Mouse (Mus musculus) erythroblast, embryonic 14.5 days (primary cell): ENCODE measurements at regions not wholly inside any gene's neighbourhood (a gene's known extent, or its start where the extent isn't known, plus 50 kb on each side); places are given as distances from the start of the nearest gene placed in this dataset.

Source experiments
- H3K27me3 ChIP-seq: 2 replicates; pipeline ENCODE4 v1.6.1; 2012; ENCODE audit warnings: inconsistent platforms; ENCODE audit not compliant: control insufficient read depth
- H3K36me3 ChIP-seq: 2 replicates; pipeline ENCODE4 v1.6.1; 2012; ENCODE audit warnings: mild to moderate bottlenecking, inconsistent platforms; ENCODE audit not compliant: control insufficient read depth
- H3K4me1 ChIP-seq: 2 replicates; pipeline ENCODE4 v1.6.1; 2012; ENCODE audit warnings: inconsistent platforms; ENCODE audit not compliant: control insufficient read depth
- H3K4me3 ChIP-seq: replicated peaks from 2 replicates; pipeline ENCODE3; 2012; ENCODE audit warnings: moderate library complexity, mild to moderate bottlenecking, inconsistent platforms
- H3K9me3 ChIP-seq: 2 replicates; pipeline ENCODE4 v1.6.1; 2012; ENCODE audit warnings: low read length, inconsistent platforms, mixed read lengths; ENCODE audit not compliant: control insufficient read depth
- GATA1 ChIP-seq: IDR thresholded peaks from 2 replicates; pipeline ENCODE4 v1.6.1; 2012; ENCODE audit warnings: low read length, inconsistent platforms, mixed read lengths
- TAL1 ChIP-seq: IDR thresholded peaks from 3 replicates; pipeline ENCODE4 v1.6.1; 2012; ENCODE audit warnings: low read length, inconsistent platforms, mixed read lengths

- no peaks in the 10 kb centered on the region for H3K4me1 ChIP-seq
- H3K4me3 ChIP-seq: no peak overlapping the region
- no peaks in the 10 kb centered on the region for H3K27me3 ChIP-seq
- no peak for TF ChIP-seq TAL1
- TF ChIP-seq GATA1: no peak
- H3K9me3 ChIP-seq: peaks cover 5% of the 10 kb centered on the region
- no peaks in the 10 kb centered on the region for H3K36me3 ChIP-seq
Observed at GRCm38 (mm10) chr17:75641010-75641498, 89.3 kb upstream of the Fam98a start.

GRCm38 (mm10) chr17:75640575-75640974 lies 88.8 kb upstream of the Fam98a start:
- H3K9me3 ChIP-seq: peaks cover 5% of the 10 kb centered on the region
- TF ChIP-seq GATA1 (no peak), TAL1 (no peak)
- no peaks in the 10 kb centered on the region for H3K27me3 ChIP-seq
- no peaks in the 10 kb centered on the region for H3K4me1 ChIP-seq
- H3K4me3 ChIP-seq: no peak overlapping the region
- H3K36me3 ChIP-seq: no peaks in the 10 kb centered on the region

DNA sequence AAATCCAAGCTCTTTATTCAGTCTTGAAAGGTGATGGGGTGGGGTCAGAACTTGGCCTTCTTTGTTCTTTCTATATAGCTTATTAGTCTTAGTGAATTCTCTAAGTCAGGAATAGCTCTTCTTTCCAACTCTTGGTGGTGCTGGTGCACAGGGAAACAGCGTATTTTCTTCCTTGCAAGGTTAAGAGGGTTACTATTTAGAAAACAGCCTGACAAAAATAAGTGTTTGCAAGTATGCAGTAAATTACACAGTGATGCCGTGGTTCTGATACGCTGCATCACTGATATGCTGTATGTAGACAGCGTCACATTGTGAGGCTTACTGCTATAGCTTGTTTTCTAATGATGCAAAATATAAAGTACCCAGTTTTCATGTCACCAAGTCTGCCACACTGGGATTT lies 78.1 kb upstream of the Fam98a start:
- no peaks in the 10 kb centered on the region for H3K36me3 ChIP-seq
- H3K4me1 ChIP-seq: no peaks in the 10 kb centered on the region
- no peaks in the 10 kb centered on the region for H3K27me3 ChIP-seq
- peaks cover 2% of the 10 kb centered on the region; the same call in 1 of the 2 replicates for H3K9me3 ChIP-seq
- H3K4me3 ChIP-seq: no peak overlapping the region
- TF ChIP-seq GATA1 (no peak), TAL1 (no peak)

DNA sequence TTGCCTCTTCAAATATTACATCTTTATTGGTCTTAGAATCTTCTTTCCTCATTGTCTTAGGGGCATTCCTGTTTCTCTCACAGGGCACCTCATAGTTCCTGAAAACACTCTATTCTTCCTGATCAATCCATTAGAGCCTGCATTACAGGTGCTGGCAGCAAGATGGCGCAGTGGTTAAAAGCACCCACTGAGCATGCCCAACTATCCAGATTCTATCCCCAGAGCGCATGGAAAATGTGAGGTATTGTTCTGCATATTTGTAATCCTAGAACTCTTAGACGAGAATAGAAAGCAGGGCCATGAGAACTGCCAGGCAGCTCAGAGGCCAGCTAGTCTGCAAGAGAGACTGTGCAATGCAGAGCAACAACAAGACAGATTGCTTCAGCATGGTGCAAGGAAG lies 67.7 kb upstream of the Fam98a start:
- Histone ChIP-seq H3K4me3 (no peak overlapping the region), H3K9me3 (no peaks in the 10 kb centered on the region), H3K4me1 (no peaks in the 10 kb centered on the region), H3K27me3 (no peaks in the 10 kb centered on the region), H3K36me3 (no peaks in the 10 kb centered on the region)
- TF ChIP-seq GATA1 (no peak), TAL1 (no peak)

- TF ChIP-seq GATA1 (no peak), TAL1 (no peak)
- no peak overlapping the region for H3K4me3 ChIP-seq
- H3K4me1 ChIP-seq: no peaks in the 10 kb centered on the region
- H3K27me3 ChIP-seq: no peaks in the 10 kb centered on the region
- no peaks in the 10 kb centered on the region for H3K9me3 ChIP-seq
- no peaks in the 10 kb centered on the region for H3K36me3 ChIP-seq
Observed at GRCm38 (mm10) chr17:75618514-75618913, 66.8 kb upstream of the Fam98a start.

GRCm38 (mm10) chr17:75617280-75617679 lies 65.5 kb upstream of the Fam98a start:
- Histone ChIP-seq H3K36me3 (no peaks in the 10 kb centered on the region), H3K4me1 (no peaks in the 10 kb centered on the region), H3K9me3 (no peaks in the 10 kb centered on the region), H3K27me3 (no peaks in the 10 kb centered on the region), H3K4me3 (no peak overlapping the region)
- TF ChIP-seq GATA1 (no peak), TAL1 (no peak)

DNA sequence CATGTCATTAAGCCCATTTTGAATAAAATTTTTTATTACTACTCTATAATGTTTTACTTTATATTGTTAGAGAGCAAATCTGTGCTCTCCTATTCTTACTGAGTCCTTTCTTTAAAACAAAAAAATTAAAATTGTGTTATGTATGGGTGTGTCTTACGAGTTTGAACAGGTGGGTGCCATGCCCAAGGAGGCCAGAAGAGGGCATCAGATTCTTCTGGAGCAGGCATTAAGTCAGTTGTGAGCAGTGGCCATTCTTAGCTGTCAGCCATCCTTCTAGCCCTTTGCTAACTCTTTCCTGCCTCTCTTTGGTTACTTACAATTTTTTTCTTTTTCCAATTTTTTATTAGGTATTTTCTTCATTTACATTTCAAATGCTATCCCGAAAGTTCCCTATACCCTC lies 63.6 kb upstream of the Fam98a start:
- no peaks in the 10 kb centered on the region for H3K9me3 ChIP-seq
- TF ChIP-seq GATA1: no peak
- TF ChIP-seq TAL1: no peak
- H3K27me3 ChIP-seq: no peaks in the 10 kb centered on the region
- H3K4me1 ChIP-seq: no peaks in the 10 kb centered on the region
- no peak overlapping the region for H3K4me3 ChIP-seq
- H3K36me3 ChIP-seq: no peaks in the 10 kb centered on the region

DNA sequence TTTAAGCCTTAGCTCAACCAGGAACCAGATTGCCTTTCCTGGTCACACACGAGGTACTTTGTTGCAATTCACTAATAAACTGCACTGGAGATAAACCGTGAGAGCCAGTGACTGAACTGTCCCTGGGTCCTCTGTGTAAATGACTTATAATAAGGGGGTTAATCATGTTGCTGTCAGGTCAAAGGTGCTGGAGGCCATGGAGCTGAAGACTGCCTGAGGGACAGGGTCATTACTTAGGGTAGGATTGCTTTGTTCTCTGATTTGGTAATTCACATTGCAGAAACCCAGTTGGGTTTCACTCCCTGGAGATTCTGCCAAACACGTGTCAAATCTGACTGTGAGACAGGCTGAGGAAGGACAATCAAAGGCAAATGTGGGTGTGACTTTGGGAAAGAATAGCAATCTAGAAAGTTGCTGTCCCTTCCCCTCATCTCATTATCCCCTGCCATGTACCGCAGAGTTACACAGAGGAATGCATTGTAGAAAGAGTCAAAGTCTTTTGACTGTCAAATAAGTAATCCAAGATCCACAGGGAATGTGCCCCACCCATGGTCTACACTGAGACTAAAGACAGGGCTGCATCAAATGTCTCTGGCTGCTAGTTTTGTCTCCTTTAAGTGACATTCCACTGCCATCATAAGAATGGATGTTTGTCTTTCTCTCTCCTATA lies 51.8 kb upstream of the Fam98a start:
- Histone ChIP-seq H3K4me1 (no peaks in the 10 kb centered on the region), H3K4me3 (no peak overlapping the region), H3K36me3 (no peaks in the 10 kb centered on the region), H3K9me3 (peaks cover 11% of the 10 kb centered on the region; the same call in 1 of the 2 replicates), H3K27me3 (no peaks in the 10 kb centered on the region)
- TF ChIP-seq GATA1 (no peak), TAL1 (no peak)
